Mouse (Mus musculus) cerebral cortex, adult 2 months (tissue): ENCODE results near the gene Tada3.

Experiments
- WGBS: fragments of 180-500 bp; shearing (Covaris S2); methylation state at CpG from one replicate; pipeline ENCODE4 v1.1.7; 2018; 5-methylcytosine and 5-hydroxymethylcytosine counted together

Tada3 gene

GRCm38 (mm10) chr6:113386025-113386424, 8.3 kb upstream of the Tada3 start:
- WGBS: 61% methylated on average over 3 of the region's 3 CpGs

- WGBS: 66% methylated on average over 11 of the region's 11 CpGs
These were observed 7.6 kb upstream of the Tada3 start for GRCm38 (mm10) chr6:113385160-113385714.

GRCm38 (mm10) chr6:113384351-113384927, 6.8 kb upstream of the Tada3 start:
- WGBS: 74% methylated on average over 8 of the region's 8 CpGs

- WGBS: 91% methylated on average over 11 of the region's 11 CpGs
These were observed 2.8 kb upstream of the Tada3 start for GRCm38 (mm10) chr6:113380480-113380879.

- 83% methylated on average over 6 of the region's 6 CpGs for WGBS
These were observed 1.6 kb upstream of the Tada3 start for GRCm38 (mm10) chr6:113379246-113379645.

- 7% methylated on average over 7 of the region's 7 CpGs for WGBS
These were observed 549 bp downstream of the Tada3 start for GRCm38 (mm10) chr6:113377172-113377495.

GRCm38 (mm10) chr6:113373491-113373890, 4.2 kb downstream of the Tada3 start:
- WGBS: 94% methylated on average over 4 of the region's 4 CpGs

- 94% methylated on average over 20 of the region's 20 CpGs for WGBS
These were observed 7.3 kb downstream of the Tada3 start for GRCm38 (mm10) chr6:113370194-113370929.

- WGBS: 79% methylated on average over 5 of the region's 5 CpGs
These were observed 9.1 kb downstream of the Tada3 start for GRCm38 (mm10) chr6:113368577-113368976.

- WGBS: 96% methylated on average over 7 of the region's 7 CpGs
These were observed 9.6 kb downstream of the Tada3 start for GRCm38 (mm10) chr6:113368124-113368523.

- WGBS: 100% methylated on average over 1 of the region's 1 CpGs
These were observed 10.1 kb downstream of the Tada3 start for GRCm38 (mm10) chr6:113367574-113367973.

- WGBS: 90% methylated on average over 6 of the region's 6 CpGs
These were observed 11.0 kb downstream of the Tada3 start for GRCm38 (mm10) chr6:113366639-113367038.

- WGBS: 67% methylated on average over 8 of the region's 8 CpGs
These were observed 13.1 kb downstream of the Tada3 start for GRCm38 (mm10) chr6:113364518-113365135.

- 70% methylated on average over 1 of the region's 1 CpGs for WGBS
These were observed 15.4 kb downstream of the Tada3 start for GRCm38 (mm10) chr6:113362241-113362640.

GRCm38 (mm10) chr6:113361476-113361875, 16.2 kb downstream of the Tada3 start:
- WGBS: 71% methylated on average over 4 of the region's 4 CpGs

- WGBS: 74% methylated on average over 3 of the region's 3 CpGs
These were observed 24.0 kb downstream of the Tada3 start for GRCm38 (mm10) chr6:113353696-113354095.

- WGBS: 81% methylated on average over 3 of the region's 3 CpGs
These were observed 24.9 kb downstream of the Tada3 start for GRCm38 (mm10) chr6:113352820-113353219.

- 58% methylated on average over 10 of the region's 10 CpGs for WGBS
These were observed 26.0 kb downstream of the Tada3 start for GRCm38 (mm10) chr6:113351653-113352052.

GRCm38 (mm10) chr6:113351161-113351560, 26.5 kb downstream of the Tada3 start:
- WGBS: 84% methylated on average over 1 of the region's 1 CpGs

GRCm38 (mm10) chr6:113346897-113347296, 30.8 kb downstream of the Tada3 start:
- 85% methylated on average over 4 of the region's 4 CpGs for WGBS

GRCm38 (mm10) chr6:113344321-113344720, 33.4 kb downstream of the Tada3 start:
- 27% methylated on average over 2 of the region's 2 CpGs for WGBS

- 15% methylated on average over 32 of the region's 32 CpGs for WGBS
These were observed 34.2 kb downstream of the Tada3 start, which contains the start of gene Camk1 for GRCm38 (mm10) chr6:113343177-113344092. TSS of gene Camk1 (minus strand) at chr6:113343984.
